Mouse (Mus musculus) small intestine, adult 2 months (tissue): ENCODE measurements around the gene Psme1. TPM values are rescaled to one million over a fixed set of nuclear protein-coding genes. Genes with fewer than 3 reads are reported as not detected.

ENCODE experiments used
- H3K27ac ChIP-seq: fragments of 200-500 bp; 2 replicates; pipeline ENCODE4 v1.5.1; 2012; ENCODE audit warnings: low read depth, low read length, control low read depth, inconsistent platforms; ENCODE audit not compliant: insufficient read depth
- H3K27me3 ChIP-seq: fragments of 200-500 bp; 2 replicates; pipeline ENCODE4 v1.6.1; 2012; ENCODE audit warnings: mild to moderate bottlenecking, moderate library complexity, low read length, inconsistent platforms; ENCODE audit not compliant: control insufficient read depth, insufficient read depth
- H3K36me3 ChIP-seq: fragments of 200-500 bp; 2 replicates; pipeline ENCODE4 v1.6.1; 2012; ENCODE audit warnings: mild to moderate bottlenecking, low read length, control low read depth, inconsistent platforms; ENCODE audit not compliant: control insufficient read depth, insufficient read depth
- H3K4me1 ChIP-seq: fragments of 200-500 bp; 2 replicates; pipeline ENCODE4 v1.6.1; 2012; ENCODE audit warnings: low read length, inconsistent platforms, mixed read lengths; ENCODE audit not compliant: control insufficient read depth, insufficient read depth, insufficient read length
- H3K4me3 ChIP-seq: fragments of 200-500 bp; 2 replicates; pipeline ENCODE4 v1.5.1; 2012; ENCODE audit warnings: low read depth, mild to moderate bottlenecking, control low read depth, inconsistent platforms, low read length, moderate library complexity
- CTCF ChIP-seq: fragments of 200-500 bp; IDR thresholded peaks from 2 replicates; pipeline ENCODE4 v1.5.1; 2012; ENCODE audit warnings: low read depth, mild to moderate bottlenecking, control low read depth, inconsistent platforms, low read length, moderate library complexity, mixed read lengths; ENCODE audit not compliant: insufficient replicate concordance, insufficient read length; ENCODE audit errors: extremely low read depth
- POLR2A ChIP-seq: fragments of 200-500 bp; IDR thresholded peaks from 2 replicates; pipeline ENCODE4 v1.6.1; 2012; ENCODE audit warnings: low read depth, mild to moderate bottlenecking, control low read depth, inconsistent platforms, low read length, moderate library complexity
- WGBS: fragments of 180-500 bp; shearing (Covaris S2); methylation state at CpG from one replicate; pipeline ENCODE4 v1.1.7; 2018; 5-methylcytosine and 5-hydroxymethylcytosine counted together
- polyA plus RNA-seq: library from polyadenylated mRNA; depleted of rRNA; stranded (reverse); fragments of >200 nt; gene quantifications from 2 replicates; pipeline ENCODE4 v1.2.3, GENCODE M21; 2012

Psme1 gene
- polyA plus RNA-seq, 1 experiment = 167 TPM

GRCm38 (mm10) chr14:55551347-55551746 is 26.6 kb upstream of the Psme1 start:
- Histone ChIP-seq H3K4me1 (peaks cover 4% of the 10 kb centered on the region; the same call in 1 of the 2 replicates), H3K4me3 (no peak overlapping the region), H3K36me3 (peaks cover 23% of the 10 kb centered on the region), H3K27me3 (no peaks in the 10 kb centered on the region), H3K27ac (no peak overlapping the region)
- WGBS = 82% methylated on average over 5 of the region's 5 CpGs
- TF ChIP-seq POLR2A (no peak), CTCF (no peak)

- no peak for TF ChIP-seq CTCF
- no peak for TF ChIP-seq POLR2A
- no peak overlapping the region for H3K27ac ChIP-seq
- 90% methylated on average over 8 of the region's 8 CpGs for WGBS
- no peak overlapping the region for H3K4me3 ChIP-seq
- H3K27me3 ChIP-seq = no peaks in the 10 kb centered on the region
- peaks cover 4% of the 10 kb centered on the region; the same call in 1 of the 2 replicates for H3K4me1 ChIP-seq
- peaks cover 20% of the 10 kb centered on the region for H3K36me3 ChIP-seq
These were observed 26.1 kb upstream of the Psme1 start for GRCm38 (mm10) chr14:55551794-55552193.

- Histone ChIP-seq H3K4me1 (peaks cover 6% of the 10 kb centered on the region; the same call in 1 of the 2 replicates), H3K27ac (no peak overlapping the region), H3K4me3 (no peak overlapping the region), H3K27me3 (no peaks in the 10 kb centered on the region), H3K36me3 (peaks cover 2% of the 10 kb centered on the region; the same call in 1 of the 2 replicates)
- TF ChIP-seq POLR2A = no peak
- no peak for TF ChIP-seq CTCF
These were observed 23.3 kb upstream of the Psme1 start for GRCm38 (mm10) chr14:55554635-55555034.

GRCm38 (mm10) chr14:55555788-55556187 is 22.1 kb upstream of the Psme1 start:
- Histone ChIP-seq H3K4me3 (no peak overlapping the region), H3K4me1 (peaks cover 6% of the 10 kb centered on the region; the same call in 1 of the 2 replicates), H3K27ac (no peak overlapping the region), H3K27me3 (no peaks in the 10 kb centered on the region), H3K36me3 (no peaks in the 10 kb centered on the region)
- 73% methylated on average over 3 of the region's 3 CpGs for WGBS
- TF ChIP-seq CTCF = no peak
- TF ChIP-seq POLR2A = no peak

- Histone ChIP-seq H3K27me3 (no peaks in the 10 kb centered on the region), H3K4me3 (no peak overlapping the region), H3K4me1 (peaks cover 9% of the 10 kb centered on the region; the same call in 1 of the 2 replicates), H3K27ac (peak overlapping the region; percentile 48), H3K36me3 (peaks cover 3% of the 10 kb centered on the region)
- TF ChIP-seq POLR2A (no peak), CTCF (peak; percentile 91; the same call in 1 of the 2 replicates)
- 8% methylated on average over 5 of the region's 5 CpGs for WGBS
These were observed 20.9 kb upstream of the Psme1 start for GRCm38 (mm10) chr14:55557003-55557402.

- TF ChIP-seq CTCF = no peak
- 66% methylated on average over 3 of the region's 3 CpGs for WGBS
- Histone ChIP-seq H3K4me3 (no peak overlapping the region), H3K4me1 (peaks cover 9% of the 10 kb centered on the region; the same call in 1 of the 2 replicates), H3K36me3 (peaks cover 3% of the 10 kb centered on the region), H3K27ac (peak overlapping the region; percentile 23; the same call in 1 of the 2 replicates), H3K27me3 (no peaks in the 10 kb centered on the region)
These were observed 20.3 kb upstream of the Psme1 start for GRCm38 (mm10) chr14:55557587-55557986.

- H3K4me1 ChIP-seq = peaks cover 9% of the 10 kb centered on the region; the same call in 1 of the 2 replicates
- no peak overlapping the region for H3K27ac ChIP-seq
- peaks cover 15% of the 10 kb centered on the region for H3K36me3 ChIP-seq
- TF ChIP-seq POLR2A (no peak), CTCF (no peak)
- WGBS = 45% methylated on average over 6 of the region's 6 CpGs
- no peaks in the 10 kb centered on the region for H3K27me3 ChIP-seq
- no peak overlapping the region for H3K4me3 ChIP-seq
These were observed 19.0 kb upstream of the Psme1 start for GRCm38 (mm10) chr14:55558740-55559448.

GRCm38 (mm10) chr14:55559799-55560201 is 18.1 kb upstream of the Psme1 start, which contains the start of gene Dcaf11:
TSS of gene Dcaf11 (plus strand) at chr14:55560006.
- H3K27me3 ChIP-seq = no peaks in the 10 kb centered on the region
- peaks cover 6% of the 10 kb centered on the region; the same call in 1 of the 2 replicates for H3K4me1 ChIP-seq
- TF ChIP-seq CTCF = no peak
- TF ChIP-seq POLR2A = peak; percentile 83
- peaks cover 23% of the 10 kb centered on the region for H3K36me3 ChIP-seq
- under 1% methylated on average over 27 of the region's 27 CpGs for WGBS
- H3K4me3 ChIP-seq = peak within 1 kb of the TSS; percentile 78
- peak within 1 kb of the TSS; percentile 99 for H3K27ac ChIP-seq
